ENCODE assay signal across 8 mouse cellular contexts in genomic region chr7:92180591-92181587, GRCm38 (mm10).
DNase-seq lines count a peak whose midpoint lies in the region; ATAC-seq and TF ChIP-seq lines count a peak whose summit lies in the region.

No protein-coding gene starts in this region.

- peak overlapping the region; percentile 52 for H3K9ac ChIP-seq in forebrain, embryonic 11.5 days (ENCODE audit: low read length)

- H3K27me3 ChIP-seq in forebrain, embryonic 11.5 days (ENCODE audit: control insufficient read depth, insufficient read depth, low read length), result no peaks in the 10 kb centered on the region
- H3K27me3 ChIP-seq in limb, embryonic 10.5 days (ENCODE audit: low read depth, poor library complexity, severe bottlenecking), result peaks cover 43% of the 10 kb centered on the region
- H3K27me3 ChIP-seq in myocyte (ENCODE audit: control insufficient read depth, insufficient read depth, insufficient read length), result no peaks in the 10 kb centered on the region

- H3K9me3 ChIP-seq in forebrain, embryonic 11.5 days (ENCODE audit: control insufficient read depth, low read length), result no peaks in the 10 kb centered on the region
- H3K9me3 ChIP-seq in limb, embryonic 10.5 days (replicated peaks), result no peaks in the 10 kb centered on the region

- no peaks in the 10 kb centered on the region for H3K36me3 ChIP-seq in forebrain, embryonic 11.5 days (ENCODE audit: control insufficient read depth, insufficient read depth, low read length)
- no peaks in the 10 kb centered on the region for H3K36me3 ChIP-seq in limb, embryonic 10.5 days
- H3K36me3 ChIP-seq in myocyte (ENCODE audit: control insufficient read depth, insufficient read depth), result no peaks in the 10 kb centered on the region

- intact Hi-C loops in gastrocnemius, adult 2 months (cut with DNase I), result no loop called here

- H3K4me1 ChIP-seq in bone marrow, adult 2 months (ENCODE audit: control insufficient read depth, insufficient read depth, low read length), result no peaks in the 10 kb centered on the region
- peaks cover 9% of the 10 kb centered on the region for H3K4me1 ChIP-seq in forebrain, embryonic 11.5 days (replicated peaks; ENCODE audit: control insufficient read depth, insufficient read depth, low read length)
- peaks cover 27% of the 10 kb centered on the region for H3K4me1 ChIP-seq in limb, embryonic 10.5 days

- peak; percentile 21 for DNase-seq in gastrocnemius, adult 2 months
- no peak for DNase-seq in gastrocnemius, adult 18-20 months (ENCODE audit: low spot score)
- peak; percentile 62 for DNase-seq in forebrain, embryonic 11.5 days (ENCODE audit: low spot score)
- DNase-seq in limb, embryonic 10.5 days (ENCODE audit: low spot score), result peak; percentile 58
- DNase-seq in thymus, postnatal 4 days, result peak; percentile 12

- peak overlapping the region; percentile 48 for H3K4me3 ChIP-seq in gastrocnemius, adult 2 months
- peak overlapping the region; percentile 2 for H3K4me3 ChIP-seq in bone marrow, adult 2 months (replicated peaks; ENCODE audit: control insufficient read depth, low read depth, low read length)
- H3K4me3 ChIP-seq in forebrain, embryonic 11.5 days (ENCODE audit: low read depth, low read length), result peak overlapping the region; percentile 33
- H3K4me3 ChIP-seq in limb, embryonic 10.5 days, result peak overlapping the region; percentile 51
- no peak overlapping the region for H3K4me3 ChIP-seq in myocyte

- WGBS in bone marrow, adult 2 months, result 9% methylated on average over 29 of the region's 29 CpGs
- WGBS in forebrain, embryonic 11.5 days, result 14% methylated on average over 29 of the region's 29 CpGs
- 19% methylated on average over 29 of the region's 29 CpGs for WGBS in limb, embryonic 10.5 days

- H3K4me2 ChIP-seq in forebrain, embryonic 11.5 days (ENCODE audit: low read depth, low read length, severe bottlenecking), result peak overlapping the region; percentile 70
- peak overlapping the region; percentile 52 for H3K4me2 ChIP-seq in myocyte (ENCODE audit: low read depth)

- no peaks in the 10 kb centered on the region for H3K79me2 ChIP-seq in myocyte (ENCODE audit: control insufficient read depth, insufficient read depth)

- no peak overlapping the region for H3K27ac ChIP-seq in gastrocnemius, adult 2 months
- no peak overlapping the region for H3K27ac ChIP-seq in bone marrow, adult 2 months (ENCODE audit: control insufficient read depth, insufficient read depth, low read depth, low read length, poor library complexity)
- H3K27ac ChIP-seq in forebrain, embryonic 11.5 days (ENCODE audit: low read depth, low read length), result no peak overlapping the region
- peak overlapping the region; percentile 25 for H3K27ac ChIP-seq in limb, embryonic 10.5 days

- peak; percentile 69 for ATAC-seq in forebrain, embryonic 11.5 days (replicated peaks; ENCODE audit: low FRiP score)
- ATAC-seq in hematopoietic stem cell, adult 5-6 weeks (replicated peaks in 1 of 2; ENCODE audit: insufficient read depth in 1 of 2, low FRiP score in 2 of 2, low TSS enrichment in 1 of 2, low read depth in 1 of 2, poor library complexity in 2 of 2, severe bottlenecking in 2 of 2), result peak; percentile 61 to 62

- no peak for TF ChIP-seq CTCF in gastrocnemius, adult 2 months (IDR thresholded peaks at IDR 0.05)
- TF ChIP-seq CTCF in bone marrow, adult 2 months (IDR thresholded peaks at IDR 0.05; ENCODE audit: control insufficient read depth, insufficient read depth, low read length), result no peak

- TF ChIP-seq POLR2A in bone marrow, adult 2 months (IDR thresholded peaks at IDR 0.05; ENCODE audit: borderline replicate concordance, control insufficient read depth, low read depth, low read length), result no peak
- TF ChIP-seq POLR2A in myocyte (IDR thresholded peaks at IDR 0.05; ENCODE audit: insufficient read length, low read depth), result no peak

- H3ac ChIP-seq in myocyte (ENCODE audit: control insufficient read depth, insufficient read length), result no peak overlapping the region

TF ChIP-seq in myocyte, 11 proteins besides CTCF, POLR2A, EP300 and RAD21:
- TF ChIP-seq POLR2AphosphoS2 (IDR thresholded peaks at IDR 0.05; ENCODE audit: insufficient read length, low read depth), result no peak
- no peak for TF ChIP-seq TCF12 (IDR thresholded peaks at IDR 0.05; ENCODE audit: insufficient read depth, poor library complexity, severe bottlenecking)
- no peak for TF ChIP-seq USF1 (IDR thresholded peaks at IDR 0.05; ENCODE audit: low read depth)
- TF ChIP-seq MAX (IDR thresholded peaks at IDR 0.05; ENCODE audit: low read depth), result no peak
- TF ChIP-seq E2F4 (IDR thresholded peaks at IDR 0.05; ENCODE audit: insufficient read depth), result no peak
- TF ChIP-seq MYOD1 (IDR thresholded peaks at IDR 0.05; ENCODE audit: control insufficient read depth in 1 of 3, insufficient read length in 2 of 3, low read depth in 2 of 3), result no peak
- TF ChIP-seq CEBPB (IDR thresholded peaks at IDR 0.05; ENCODE audit: insufficient read depth, poor library complexity, severe bottlenecking), result no peak
- no peak for TF ChIP-seq MYOG (IDR thresholded peaks at IDR 0.05; ENCODE audit: control insufficient read depth in 1 of 3, insufficient read depth in 1 of 3, insufficient read length in 2 of 3, low read depth in 2 of 3)
- no peak for TF ChIP-seq SRF (IDR thresholded peaks at IDR 0.05; ENCODE audit: control insufficient read depth, insufficient read length, low read depth)
- no peak for TF ChIP-seq TCF3 (IDR thresholded peaks at IDR 0.05; ENCODE audit: insufficient read length, low read depth)
- TF ChIP-seq REST (IDR thresholded peaks at IDR 0.05; ENCODE audit: insufficient read depth, insufficient read length), result no peak
